Mouse (Mus musculus): ENCODE measurements around the gene Nt5m.

DNA sequence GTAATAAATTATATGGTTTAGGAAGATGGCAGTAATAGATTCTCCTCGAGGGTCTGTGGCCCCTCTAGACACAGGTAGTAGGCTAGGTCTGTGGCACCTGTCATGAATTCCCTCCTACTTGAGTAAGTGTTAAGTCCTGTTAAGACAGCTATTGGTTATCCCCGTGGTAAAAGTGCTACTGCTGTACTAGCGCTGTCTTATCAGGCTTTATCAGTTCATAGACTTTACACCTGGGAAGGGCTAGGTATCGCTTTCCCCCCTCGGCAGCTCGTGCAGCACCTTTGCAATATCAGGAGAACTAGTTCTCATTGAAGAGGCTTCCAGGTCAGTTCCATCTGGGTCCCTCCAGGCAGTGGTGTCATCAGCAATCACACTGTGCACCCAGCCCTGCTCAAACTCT is 25.1 kb downstream of the Nt5m start:
- TF ChIP-seq CTCF (IDR thresholded peaks at IDR 0.05; ENCODE audit: low read depth) (no peak), EP300 (IDR thresholded peaks at IDR 0.05; ENCODE audit: low read depth) (no peak)

Measured in liver, embryonic 14.5 days (tissue).